Mouse (Mus musculus): ENCODE measurements around the gene Zbtb25.

Zbtb25 gene

GRCm38 (mm10) chr12:76375506-76375905 is 6.1 kb upstream of the Zbtb25 start:
- DNase-seq: no peak

- DNase-seq: no peak
These were observed 5.5 kb upstream of the Zbtb25 start for GRCm38 (mm10) chr12:76374911-76375310.

- no peak for DNase-seq
These were observed 4.6 kb upstream of the Zbtb25 start for GRCm38 (mm10) chr12:76373991-76374390.

- peak; percentile 22 to 27 for DNase-seq
These were observed 3.7 kb upstream of the Zbtb25 start for GRCm38 (mm10) chr12:76372881-76373818.

GRCm38 (mm10) chr12:76372046-76372445 is 2.6 kb upstream of the Zbtb25 start:
- no peak for DNase-seq

GRCm38 (mm10) chr12:76370831-76371571 is 1.6 kb upstream of the Zbtb25 start:
- peak; percentile 86 to 92 for DNase-seq

- peak; percentile 83 to 91 for DNase-seq
These were observed 802 bp upstream of the Zbtb25 start, which contains the start of gene Zbtb1 for GRCm38 (mm10) chr12:76369978-76370830. Gene Zbtb1, plus strand, starts transcription at chr12:76370266.

GRCm38 (mm10) chr12:76368790-76369205 is 604 bp downstream of the Zbtb25 start:
- DNase-seq: peak; percentile 65 to 77

GRCm38 (mm10) chr12:76368201-76368789 is 1.1 kb downstream of the Zbtb25 start:
- DNase-seq: no peak

GRCm38 (mm10) chr12:76367096-76367995 is 2.1 kb downstream of the Zbtb25 start:
- DNase-seq: peak; percentile 42 to 56

GRCm38 (mm10) chr12:76366276-76366675 is 3.1 kb downstream of the Zbtb25 start:
- no peak for DNase-seq

GRCm38 (mm10) chr12:76362303-76362676 is 7.1 kb downstream of the Zbtb25 start:
- DNase-seq: no peak

GRCm38 (mm10) chr12:76361405-76362302 is 7.7 kb downstream of the Zbtb25 start:
- no peak for DNase-seq

GRCm38 (mm10) chr12:76360868-76361267 is 8.5 kb downstream of the Zbtb25 start:
- DNase-seq: no peak

- no peak for DNase-seq
These were observed 19.7 kb downstream of the Zbtb25 start for GRCm38 (mm10) chr12:76349680-76350220.

- peak; percentile 29 to 46 for DNase-seq
These were observed 23.5 kb downstream of the Zbtb25 start for GRCm38 (mm10) chr12:76345759-76346455.

GRCm38 (mm10) chr12:76341080-76341479 is 28.3 kb downstream of the Zbtb25 start:
- DNase-seq: peak; percentile 66 to 69

GRCm38 (mm10) chr12:76336111-76336965 is 33.1 kb downstream of the Zbtb25 start:
- DNase-seq: no peak
